Mouse (Mus musculus): ENCODE measurements around the gene Gm10972. TPM values are rescaled to one million over a fixed set of nuclear protein-coding genes. Genes with fewer than 3 reads are reported as not detected.

Gene Gm10972
- not detected in 2 replicates for polyA plus RNA-seq (2015; fragmentation: Nextera tagmentation; extraction: Ambion mirVana)

GRCm38 (mm10) chr3:94642495-94643162, at the start of gene Gm10972:
Gene Gm10972 (plus strand): TSS chr3:94643112.

GRCm38 (mm10) chr3:94658740-94659095, 15.8 kb downstream of the Gm10972 start, which contains the start of gene Tuft1:
Gene Tuft1 (minus strand): TSS chr3:94658872.

Other genes starting within 250 kb of the Gm10972 start
- gene Lingo4, start 244.6 kb upstream of the Gm10972 start, polyA plus RNA-seq (2015; fragmentation: Nextera tagmentation; extraction: Ambion mirVana): 0.04 TPM in 1 of 2 replicates, not detected in the other
- gene Tdrkh, start 229.8 kb upstream of the Gm10972 start, polyA plus RNA-seq (2015; fragmentation: Nextera tagmentation; extraction: Ambion mirVana): 4.0 and 4.4 TPM in 2 replicates
- gene Mrpl9, start 199.8 kb upstream of the Gm10972 start, polyA plus RNA-seq (2015; fragmentation: Nextera tagmentation; extraction: Ambion mirVana): 52.7 and 52.9 TPM in 2 replicates
- 0.31 TPM in 1 of 2 replicates, not detected in the other for gene Oaz3, start 199.2 kb upstream of the Gm10972 start, polyA plus RNA-seq (2015; fragmentation: Nextera tagmentation; extraction: Ambion mirVana)
- gene Celf3, start 164.8 kb upstream of the Gm10972 start, polyA plus RNA-seq (2015; fragmentation: Nextera tagmentation; extraction: Ambion mirVana): 0.72 and 1.6 TPM in 2 replicates
- gene Riiad1, start 162.8 kb upstream of the Gm10972 start, polyA plus RNA-seq (2015; fragmentation: Nextera tagmentation; extraction: Ambion mirVana): 1.7 and 3.4 TPM in 2 replicates
- 21.1 and 22.2 TPM in 2 replicates for gene Snx27, start 60.4 kb upstream of the Gm10972 start, polyA plus RNA-seq (2015; fragmentation: Nextera tagmentation; extraction: Ambion mirVana)
- gene Tuft1, start 15.8 kb downstream of the Gm10972 start, polyA plus RNA-seq (2015; fragmentation: Nextera tagmentation; extraction: Ambion mirVana): 11.1 and 11.2 TPM in 2 replicates
- gene Selenbp2, start 50.4 kb downstream of the Gm10972 start, polyA plus RNA-seq (2015; fragmentation: Nextera tagmentation; extraction: Ambion mirVana): 1.2 and 1.9 TPM in 2 replicates
- 16.9 and 17.9 TPM in 2 replicates for gene Cgn, start 143.4 kb downstream of the Gm10972 start, polyA plus RNA-seq (2015; fragmentation: Nextera tagmentation; extraction: Ambion mirVana)
- gene Pogz, start 194.5 kb downstream of the Gm10972 start, polyA plus RNA-seq (2015; fragmentation: Nextera tagmentation; extraction: Ambion mirVana): 6.8 and 7.1 TPM in 2 replicates
- gene Psmb4, start 243.8 kb downstream of the Gm10972 start, polyA plus RNA-seq (2015; fragmentation: Nextera tagmentation; extraction: Ambion mirVana): 224 and 256 TPM in 2 replicates

Data from urinary bladder, postnatal 0 days (tissue).